Mouse (Mus musculus): Measurements from ENCODE around the gene Qsox1.

DNA sequence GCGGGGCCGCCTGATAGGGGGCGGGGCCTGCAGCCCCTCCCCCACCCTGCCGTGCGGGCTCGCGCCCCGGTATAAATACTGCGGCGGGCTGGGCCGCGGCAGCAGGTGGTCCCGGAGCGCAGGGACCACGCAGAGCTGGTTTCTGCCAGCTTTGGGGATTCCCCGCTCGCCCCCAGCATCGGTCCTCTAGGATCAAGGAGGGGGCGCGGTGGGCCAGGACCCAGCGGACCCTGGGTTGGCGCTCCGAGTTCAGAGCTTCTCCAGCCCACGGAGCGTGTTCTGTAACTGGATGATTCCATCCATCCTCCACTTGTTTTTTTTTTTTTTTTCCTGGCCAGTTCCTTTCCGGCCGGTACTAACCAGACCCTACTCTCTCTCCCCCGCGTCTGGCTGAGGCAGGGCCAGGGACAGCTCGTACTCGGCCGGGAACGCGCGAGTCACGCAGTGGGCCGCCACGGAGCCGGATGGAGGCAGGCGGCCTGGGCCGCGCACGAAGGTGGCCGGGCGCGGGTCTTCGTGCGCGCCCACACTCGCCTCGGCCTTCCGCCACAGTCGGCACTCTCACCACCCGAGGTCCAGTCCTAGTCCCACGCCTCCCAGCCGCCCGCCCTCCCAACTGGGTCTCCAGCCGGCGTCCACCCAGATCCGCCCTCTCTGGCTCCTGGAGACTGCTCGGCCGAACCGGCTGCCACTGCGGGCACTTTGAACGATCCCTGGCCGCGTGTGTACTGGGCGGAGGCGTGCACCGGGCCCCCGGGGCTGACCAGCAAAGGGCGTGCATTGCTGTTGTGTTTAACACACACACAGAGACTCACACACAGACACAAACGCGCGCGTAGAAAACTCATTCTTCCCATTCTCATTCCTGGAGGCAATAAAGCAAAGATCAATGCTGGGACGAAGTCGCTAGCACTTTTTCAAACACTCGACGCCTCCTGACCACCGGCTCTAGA lies 70.0 kb downstream of the Qsox1 start:
- TF ChIP-seq NANOG (IDR thresholded peaks at IDR 0.05; ENCODE audit: borderline replicate concordance, low read length) (no peak), CTCF (conservative IDR thresholded peaks at IDR 0.05; ENCODE audit: low read length) (no peak), POU5F1 (IDR thresholded peaks at IDR 0.05; ENCODE audit: borderline replicate concordance, low read length) (no peak)
